Mouse (Mus musculus) liver, embryonic 15.5 days (tissue): ENCODE data around the gene Gm7356. TPM values are rescaled to one million over a fixed set of nuclear protein-coding genes. Genes with fewer than 3 reads are reported as not detected.

Source experiments
- polyA plus RNA-seq: library from polyadenylated mRNA; unstranded; fragments of >200 nt; fragmentation: Nextera tagmentation; extraction: Ambion mirVana; gene quantifications from 2 replicates; pipeline ENCODE4 v1.2.1, GENCODE M21; 2015

Gene Gm7356
- polyA plus RNA-seq, 1 experiment from 2014 or later: not detected

Other genes with a start within 250 kb of the Gm7356 start
- gene Afdn, start 243.2 kb downstream of the Gm7356 start, polyA plus RNA-seq: 9.5 TPM in 2 replicates
- gene Tcte2, start 241.9 kb downstream of the Gm7356 start, polyA plus RNA-seq: 0.16 and 0.28 TPM in 2 replicates
- gene Gm7168, start 55.3 kb downstream of the Gm7356 start, polyA plus RNA-seq: not detected in 2 replicates
- gene Gm7358, start 55.8 kb upstream of the Gm7356 start, polyA plus RNA-seq: not detected in 2 replicates
- gene Dact2, start 200.6 kb upstream of the Gm7356 start, polyA plus RNA-seq: 1.2 and 1.4 TPM in 2 replicates